Mouse (Mus musculus): ENCODE data around the gene Cdkal1. TPM values are rescaled to one million over a fixed set of nuclear protein-coding genes. Genes with fewer than 3 reads are reported as not detected.

Gene Cdkal1
- polyA plus RNA-seq, 1 experiment from 2014 or later = 28.8 TPM

GRCm38 (mm10) chr13:29778124-29778523, 77.3 kb downstream of the Cdkal1 start:
- Histone ChIP-seq H3K9ac (replicated peaks; ENCODE audit: low read depth, low read length) (no peak overlapping the region), H3K36me3 (ENCODE audit: control insufficient read depth, insufficient read depth) (no peaks in the 10 kb centered on the region), H3K4me2 (ENCODE audit: low read length) (no peak overlapping the region), H3K4me1 (replicated peaks; ENCODE audit: control insufficient read depth, insufficient read depth, low read length) (peaks cover 6% of the 10 kb centered on the region; the same call in 1 of the 2 replicates), H3K4me3 (replicated peaks; ENCODE audit: low read length) (no peak overlapping the region), H3K27ac (ENCODE audit: low read length) (no peak overlapping the region), H3K9me3 (ENCODE audit: control insufficient read depth, low read length) (no peaks in the 10 kb centered on the region), H3K27me3 (replicated peaks; ENCODE audit: control insufficient read depth, insufficient read depth, low read length) (no peaks in the 10 kb centered on the region)
- no peak for ATAC-seq
- 87% methylated on average over 6 of the region's 6 CpGs for WGBS

- no peak overlapping the region for H3K9ac ChIP-seq (replicated peaks; ENCODE audit: low read depth, low read length)
- 88% methylated on average over 4 of the region's 4 CpGs for WGBS
- no peak overlapping the region for H3K4me2 ChIP-seq (ENCODE audit: low read length)
- H3K9me3 ChIP-seq (ENCODE audit: control insufficient read depth, low read length) = no peaks in the 10 kb centered on the region
- peaks cover 6% of the 10 kb centered on the region; the same call in 1 of the 2 replicates for H3K4me1 ChIP-seq (replicated peaks; ENCODE audit: control insufficient read depth, insufficient read depth, low read length)
- no peaks in the 10 kb centered on the region for H3K27me3 ChIP-seq (replicated peaks; ENCODE audit: control insufficient read depth, insufficient read depth, low read length)
- no peak overlapping the region for H3K4me3 ChIP-seq (replicated peaks; ENCODE audit: low read length)
- no peak overlapping the region for H3K27ac ChIP-seq (ENCODE audit: low read length)
- no peaks in the 10 kb centered on the region for H3K36me3 ChIP-seq (ENCODE audit: control insufficient read depth, insufficient read depth)
- ATAC-seq = no peak
Observed at GRCm38 (mm10) chr13:29777225-29777624, 78.2 kb downstream of the Cdkal1 start.

GRCm38 (mm10) chr13:29775603-29776230, 79.8 kb downstream of the Cdkal1 start:
- Histone ChIP-seq H3K27me3 (replicated peaks; ENCODE audit: control insufficient read depth, insufficient read depth, low read length) (no peaks in the 10 kb centered on the region), H3K9me3 (ENCODE audit: control insufficient read depth, low read length) (no peaks in the 10 kb centered on the region), H3K4me2 (ENCODE audit: low read length) (no peak overlapping the region), H3K4me1 (replicated peaks; ENCODE audit: control insufficient read depth, insufficient read depth, low read length) (peaks cover under 1% of the 10 kb centered on the region; the same call in 1 of the 2 replicates), H3K27ac (ENCODE audit: low read length) (no peak overlapping the region), H3K4me3 (replicated peaks; ENCODE audit: low read length) (no peak overlapping the region), H3K9ac (replicated peaks; ENCODE audit: low read depth, low read length) (no peak overlapping the region), H3K36me3 (ENCODE audit: control insufficient read depth, insufficient read depth) (no peaks in the 10 kb centered on the region)
- 80% methylated on average over 8 of the region's 8 CpGs for WGBS
- no peak for ATAC-seq

GRCm38 (mm10) chr13:29773563-29773962, 81.9 kb downstream of the Cdkal1 start:
- ATAC-seq = no peak
- H3K9me3 ChIP-seq (ENCODE audit: control insufficient read depth, low read length) = no peaks in the 10 kb centered on the region
- no peak overlapping the region for H3K4me3 ChIP-seq (replicated peaks; ENCODE audit: low read length)
- peaks cover 15% of the 10 kb centered on the region for H3K4me1 ChIP-seq (replicated peaks; ENCODE audit: control insufficient read depth, insufficient read depth, low read length)
- no peak overlapping the region for H3K9ac ChIP-seq (replicated peaks; ENCODE audit: low read depth, low read length)
- no peak overlapping the region for H3K4me2 ChIP-seq (ENCODE audit: low read length)
- no peaks in the 10 kb centered on the region for H3K27me3 ChIP-seq (replicated peaks; ENCODE audit: control insufficient read depth, insufficient read depth, low read length)
- H3K36me3 ChIP-seq (ENCODE audit: control insufficient read depth, insufficient read depth) = no peaks in the 10 kb centered on the region
- H3K27ac ChIP-seq (ENCODE audit: low read length) = no peak overlapping the region
- 80% methylated on average over 6 of the region's 6 CpGs for WGBS

GRCm38 (mm10) chr13:29772970-29773369, 82.5 kb downstream of the Cdkal1 start:
- Histone ChIP-seq H3K36me3 (ENCODE audit: control insufficient read depth, insufficient read depth) (no peaks in the 10 kb centered on the region), H3K4me2 (ENCODE audit: low read length) (no peak overlapping the region), H3K9ac (replicated peaks; ENCODE audit: low read depth, low read length) (no peak overlapping the region), H3K27ac (ENCODE audit: low read length) (no peak overlapping the region), H3K27me3 (replicated peaks; ENCODE audit: control insufficient read depth, insufficient read depth, low read length) (no peaks in the 10 kb centered on the region), H3K4me1 (replicated peaks; ENCODE audit: control insufficient read depth, insufficient read depth, low read length) (peaks cover 18% of the 10 kb centered on the region), H3K9me3 (ENCODE audit: control insufficient read depth, low read length) (no peaks in the 10 kb centered on the region), H3K4me3 (replicated peaks; ENCODE audit: low read length) (no peak overlapping the region)
- no peak for ATAC-seq
- WGBS = 62% methylated on average over 3 of the region's 3 CpGs

- ATAC-seq = peak; percentile 87
- peak overlapping the region; percentile 58 for H3K27ac ChIP-seq (ENCODE audit: low read length)
- no peaks in the 10 kb centered on the region for H3K9me3 ChIP-seq (ENCODE audit: control insufficient read depth, low read length)
- peaks cover 24% of the 10 kb centered on the region for H3K4me1 ChIP-seq (replicated peaks; ENCODE audit: control insufficient read depth, insufficient read depth, low read length)
- H3K4me2 ChIP-seq (ENCODE audit: low read length) = peak overlapping the region; percentile 35
- no peaks in the 10 kb centered on the region for H3K36me3 ChIP-seq (ENCODE audit: control insufficient read depth, insufficient read depth)
- no peaks in the 10 kb centered on the region for H3K27me3 ChIP-seq (replicated peaks; ENCODE audit: control insufficient read depth, insufficient read depth, low read length)
- H3K9ac ChIP-seq (replicated peaks; ENCODE audit: low read depth, low read length) = no peak overlapping the region
- WGBS = 2% methylated on average over 12 of the region's 12 CpGs
- no peak overlapping the region for H3K4me3 ChIP-seq (replicated peaks; ENCODE audit: low read length)
Observed at GRCm38 (mm10) chr13:29769647-29770436, 85.6 kb downstream of the Cdkal1 start.

- no peaks in the 10 kb centered on the region for H3K27me3 ChIP-seq (replicated peaks; ENCODE audit: control insufficient read depth, insufficient read depth, low read length)
- no peak overlapping the region for H3K4me2 ChIP-seq (ENCODE audit: low read length)
- H3K4me3 ChIP-seq (replicated peaks; ENCODE audit: low read length) = no peak overlapping the region
- H3K9me3 ChIP-seq (ENCODE audit: control insufficient read depth, low read length) = no peaks in the 10 kb centered on the region
- no peaks in the 10 kb centered on the region for H3K36me3 ChIP-seq (ENCODE audit: control insufficient read depth, insufficient read depth)
- ATAC-seq = no peak
- no peak overlapping the region for H3K27ac ChIP-seq (ENCODE audit: low read length)
- no peak overlapping the region for H3K9ac ChIP-seq (replicated peaks; ENCODE audit: low read depth, low read length)
- H3K4me1 ChIP-seq (replicated peaks; ENCODE audit: control insufficient read depth, insufficient read depth, low read length) = peaks cover 24% of the 10 kb centered on the region
- WGBS = 70% methylated on average over 1 of the region's 1 CpGs
Observed at GRCm38 (mm10) chr13:29768104-29768503, 87.4 kb downstream of the Cdkal1 start.

- no peaks in the 10 kb centered on the region for H3K9me3 ChIP-seq (ENCODE audit: control insufficient read depth, low read length)
- H3K27ac ChIP-seq (ENCODE audit: low read length) = no peak overlapping the region
- H3K36me3 ChIP-seq (ENCODE audit: control insufficient read depth, insufficient read depth) = no peaks in the 10 kb centered on the region
- H3K27me3 ChIP-seq (replicated peaks; ENCODE audit: control insufficient read depth, insufficient read depth, low read length) = no peaks in the 10 kb centered on the region
- ATAC-seq = no peak
- no peak overlapping the region for H3K4me2 ChIP-seq (ENCODE audit: low read length)
- H3K4me1 ChIP-seq (replicated peaks; ENCODE audit: control insufficient read depth, insufficient read depth, low read length) = peaks cover 24% of the 10 kb centered on the region
- WGBS = 56% methylated on average over 4 of the region's 4 CpGs
- no peak overlapping the region for H3K9ac ChIP-seq (replicated peaks; ENCODE audit: low read depth, low read length)
- no peak overlapping the region for H3K4me3 ChIP-seq (replicated peaks; ENCODE audit: low read length)
Observed at GRCm38 (mm10) chr13:29767587-29767986, 87.9 kb downstream of the Cdkal1 start.

- ATAC-seq = no peak
- 42% methylated on average over 8 of the region's 8 CpGs for WGBS
- Histone ChIP-seq H3K27me3 (replicated peaks; ENCODE audit: control insufficient read depth, insufficient read depth, low read length) (no peaks in the 10 kb centered on the region), H3K27ac (ENCODE audit: low read length) (no peak overlapping the region), H3K36me3 (ENCODE audit: control insufficient read depth, insufficient read depth) (no peaks in the 10 kb centered on the region), H3K4me3 (replicated peaks; ENCODE audit: low read length) (no peak overlapping the region), H3K9ac (replicated peaks; ENCODE audit: low read depth, low read length) (no peak overlapping the region), H3K4me1 (replicated peaks; ENCODE audit: control insufficient read depth, insufficient read depth, low read length) (peaks cover 24% of the 10 kb centered on the region), H3K4me2 (ENCODE audit: low read length) (no peak overlapping the region), H3K9me3 (ENCODE audit: control insufficient read depth, low read length) (no peaks in the 10 kb centered on the region)
Observed at GRCm38 (mm10) chr13:29766377-29766776, 89.1 kb downstream of the Cdkal1 start.
